Mouse (Mus musculus) cerebellum, postnatal 14 days (tissue): ENCODE results near the gene Oat.

ENCODE experiments used
- DNase-seq, 2 experiments: peaks; one replicate each; pipeline ENCODE4 v3.0.0; 2021; ENCODE audit warnings: mixed read lengths in 2 of 2

The Oat gene

DNA sequence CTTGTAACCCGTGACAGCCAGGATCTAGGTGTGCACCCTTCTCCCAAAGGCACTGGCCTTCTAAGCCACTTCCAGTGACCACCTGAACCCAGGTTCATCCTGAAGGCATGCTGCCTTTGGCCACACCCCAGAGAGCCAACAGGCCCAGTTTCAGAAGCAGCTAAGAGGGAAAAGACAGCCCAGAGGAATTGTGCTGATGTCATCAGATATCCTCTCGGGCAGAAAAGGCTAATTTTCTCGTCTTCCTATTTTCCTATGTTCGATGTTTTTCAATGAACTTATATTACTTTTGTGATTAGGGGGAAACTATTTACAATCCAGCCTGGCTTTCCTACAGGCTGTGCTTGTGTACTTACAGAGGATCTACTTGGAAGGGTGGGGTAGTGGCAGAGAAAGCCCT is 35.6 kb downstream of the Oat start:
- no peak for DNase-seq

GRCm38 (mm10) chr7:132529206-132529605 is 47.0 kb downstream of the Oat start:
- DNase-seq: no peak

GRCm38 (mm10) chr7:132513419-132513982 is 62.7 kb downstream of the Oat start:
- DNase-seq: no peak

DNA sequence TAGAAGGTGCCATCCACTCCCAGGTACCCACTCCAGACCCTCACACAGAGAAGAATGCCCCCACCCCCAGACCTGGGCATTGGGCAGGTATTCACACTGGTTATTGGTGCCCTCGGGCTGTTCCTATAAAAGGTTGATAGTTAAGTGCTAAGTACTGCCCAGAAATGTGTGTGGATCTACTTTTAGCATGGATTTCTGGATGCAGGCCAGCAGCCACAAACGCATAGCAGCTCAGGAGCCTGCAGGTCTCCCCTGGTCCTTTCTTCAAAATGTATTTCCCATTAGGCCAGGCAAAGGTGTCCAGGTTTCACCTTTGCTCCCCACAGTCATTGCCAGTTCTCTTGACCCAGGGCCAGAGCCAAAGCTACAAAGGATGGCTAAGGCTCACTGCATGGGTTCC is 67.1 kb downstream of the Oat start:
- peak in 1 of 2 experiments; percentile 17 for DNase-seq
